Mouse (Mus musculus) embryonic fibroblast, embryonic 13.5 days (primary cell): ENCODE results near the gene Milr1.
"Not testable (repeated sequence)": the region's sequence is repeated elsewhere in the genome, so short reads cannot be mapped to it uniquely, and the experiment has no call there.

ENCODE experiments used
- CTCF ChIP-seq: IDR thresholded peaks from 2 replicates; pipeline ENCODE4 v1.5.1; 2011; ENCODE audit warnings: mild to moderate bottlenecking, control low read depth, low read length, moderate library complexity, borderline replicate concordance; ENCODE audit not compliant: insufficient read depth
- POLR2A ChIP-seq: IDR thresholded peaks from 2 replicates; pipeline ENCODE4 v1.6.1; 2011; ENCODE audit warnings: low read depth, mild to moderate bottlenecking, control low read depth, low read length, moderate library complexity

GRCm38 (mm10) chr11:106724916-106725235 is 26.1 kb upstream of the Milr1 start:
- not testable (repeated sequence) for TF ChIP-seq CTCF, POLR2A
